Mouse (Mus musculus) cerebellum, adult 11 months (tissue): ENCODE data around the gene Pdlim7.
A peak's percentile ranks its signal among the peaks of the same experiment; 100 is the strongest.

Experiments used
- DNase-seq: peaks from one replicate; pipeline ENCODE4 v3.0.0; 2022

Pdlim7 gene

GRCm38 (mm10) chr13:55513111-55513748 lies at the start of gene Pdlim7:
Pdlim7 (minus strand) TSS chr13:55513676.
- peak; percentile 88 for DNase-seq

DNA sequence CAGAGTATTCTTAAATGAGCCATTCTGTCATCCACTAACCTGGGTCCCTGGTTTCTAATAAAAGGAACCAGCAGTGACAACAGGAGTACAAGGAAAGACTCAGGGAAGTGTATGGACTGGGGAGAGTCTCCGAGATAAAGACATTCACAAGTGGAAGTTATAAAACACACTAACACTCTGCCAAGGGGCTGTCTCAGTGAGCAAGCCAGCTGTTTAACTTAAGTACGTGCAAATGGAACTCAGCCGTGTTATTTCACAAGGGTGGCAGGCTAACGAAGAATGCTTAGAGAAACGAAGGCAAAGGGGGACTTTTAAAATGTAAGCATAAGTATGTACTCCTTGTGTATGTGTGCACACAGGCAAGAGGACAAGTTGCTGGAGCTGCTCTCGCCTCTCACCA lies 44.0 kb upstream of the Pdlim7 start:
- DNase-seq: no peak

- no peak for DNase-seq
Measured at GRCm38 (mm10) chr13:55555921-55556320, 42.4 kb upstream of the Pdlim7 start.

DNA sequence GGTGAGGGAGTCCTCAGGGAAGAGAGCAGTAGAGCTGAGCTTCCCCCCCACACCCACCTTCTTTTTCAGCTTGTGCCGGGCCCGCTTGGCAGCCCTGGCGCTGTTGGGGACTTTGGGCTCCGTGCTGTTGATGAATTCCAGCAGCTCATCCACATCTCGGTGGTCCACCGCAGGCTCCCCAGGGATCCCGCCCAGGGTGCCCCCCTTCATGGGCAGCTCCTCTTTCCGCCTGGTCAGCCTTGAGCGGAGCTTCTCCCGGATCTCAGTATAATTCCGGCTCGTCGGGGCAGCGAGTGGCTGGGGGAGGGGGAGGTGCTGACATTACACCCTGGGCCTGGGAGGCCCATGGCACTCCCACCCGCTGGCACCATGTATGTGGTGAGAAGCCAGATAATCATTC lies 35.6 kb upstream of the Pdlim7 start:
- DNase-seq: no peak

DNA sequence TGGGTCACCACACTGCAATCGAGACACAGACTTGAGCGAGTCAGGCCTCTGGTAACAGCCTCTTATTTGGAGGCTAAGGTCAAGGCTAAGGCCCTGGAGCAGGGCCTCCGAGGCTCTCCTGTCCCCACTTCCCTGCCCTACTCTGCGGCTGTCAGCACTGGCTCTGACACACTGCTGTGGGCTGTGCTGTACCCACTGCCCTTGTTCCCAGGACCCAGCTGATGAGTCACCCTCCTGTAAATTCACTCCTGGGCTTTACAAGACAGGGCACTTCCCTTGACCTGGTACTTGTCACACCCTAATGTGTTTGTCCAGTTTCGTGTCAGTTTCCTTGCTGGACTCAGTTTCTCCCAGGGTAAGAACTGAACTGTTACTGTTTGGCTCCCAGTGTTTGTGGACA lies 35.0 kb upstream of the Pdlim7 start:
- no peak for DNase-seq

DNA sequence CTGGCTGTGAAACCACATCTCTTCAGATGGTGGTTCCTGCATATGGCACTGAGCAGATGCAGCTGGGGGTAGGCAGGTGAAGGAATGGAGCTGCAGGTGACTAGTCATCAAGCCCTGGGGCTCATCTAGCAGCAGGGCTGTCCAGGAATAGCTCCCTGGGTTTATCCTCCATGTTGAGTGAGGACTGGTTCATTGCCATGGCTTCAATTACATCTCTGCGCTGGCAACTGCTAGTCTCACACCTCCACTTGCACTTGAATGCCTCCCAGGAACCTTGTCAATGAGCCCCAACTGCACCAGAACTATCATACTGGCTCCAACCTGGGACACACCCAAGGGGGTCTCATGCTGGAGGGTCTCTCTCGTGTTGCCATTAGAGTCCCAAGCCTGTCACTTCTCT lies 34.4 kb upstream of the Pdlim7 start:
- no peak for DNase-seq

DNA sequence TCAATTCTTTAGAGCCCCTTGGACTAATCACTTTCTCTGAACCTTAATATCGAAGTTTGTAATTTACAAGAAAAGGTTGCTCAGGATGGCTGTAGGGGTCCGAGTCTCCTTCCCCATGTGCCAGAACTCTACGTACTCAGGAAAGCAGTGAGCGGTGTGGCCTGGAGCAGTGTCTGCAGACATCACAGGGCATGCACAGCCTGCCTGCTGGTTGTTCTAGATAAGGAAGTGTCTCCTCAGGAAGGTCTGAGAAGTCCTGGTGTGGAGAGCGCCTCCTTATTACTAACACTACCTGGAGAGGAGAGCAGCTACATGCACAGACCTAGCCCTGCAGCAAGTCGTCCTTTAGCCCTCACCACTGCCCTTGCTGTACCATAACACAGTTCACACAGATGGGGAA lies 31.3 kb upstream of the Pdlim7 start:
- no peak for DNase-seq

DNA sequence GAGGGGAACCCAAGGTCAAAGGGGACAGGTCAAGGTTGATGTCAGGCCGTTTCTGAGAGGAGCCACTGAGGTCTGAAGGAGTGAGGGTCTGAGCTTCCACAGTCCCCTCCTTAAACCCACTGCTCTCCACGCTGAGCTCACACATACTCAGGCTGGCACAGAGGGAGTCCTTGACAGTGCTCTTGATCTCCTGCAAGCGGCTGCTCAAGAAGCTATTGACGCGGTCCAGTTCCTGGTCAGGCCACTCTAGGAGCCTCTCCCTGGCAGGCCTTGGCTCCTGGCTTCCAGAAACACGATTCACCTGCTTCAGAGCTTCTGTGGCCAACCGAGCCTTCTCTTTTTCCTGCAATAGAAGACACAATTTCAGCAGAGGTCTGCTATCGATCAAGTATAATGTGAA lies 30.0 kb upstream of the Pdlim7 start:
- DNase-seq: no peak

DNA sequence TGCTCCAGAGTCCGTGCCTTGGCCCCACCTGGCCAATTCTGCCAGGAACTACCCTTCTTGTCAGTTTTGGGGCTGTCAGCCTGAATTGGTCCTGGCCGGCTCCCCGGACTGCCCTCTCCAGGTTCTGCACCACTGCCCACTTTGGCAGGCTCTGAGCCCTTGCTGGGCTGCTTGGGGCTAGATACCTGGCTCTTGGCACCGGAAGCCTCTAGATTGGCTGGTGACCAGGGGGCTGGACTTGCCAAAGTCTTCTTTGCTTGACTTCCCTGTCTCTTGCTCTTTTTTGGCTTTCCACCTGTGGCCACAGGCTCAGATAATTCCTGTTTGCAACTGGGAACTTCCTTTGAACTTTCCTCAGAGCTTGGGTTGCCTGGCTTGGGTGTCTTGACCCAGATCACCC lies 29.4 kb upstream of the Pdlim7 start:
- DNase-seq: no peak

- DNase-seq: no peak
Measured at GRCm38 (mm10) chr13:55540933-55541332, 27.5 kb upstream of the Pdlim7 start.

DNA sequence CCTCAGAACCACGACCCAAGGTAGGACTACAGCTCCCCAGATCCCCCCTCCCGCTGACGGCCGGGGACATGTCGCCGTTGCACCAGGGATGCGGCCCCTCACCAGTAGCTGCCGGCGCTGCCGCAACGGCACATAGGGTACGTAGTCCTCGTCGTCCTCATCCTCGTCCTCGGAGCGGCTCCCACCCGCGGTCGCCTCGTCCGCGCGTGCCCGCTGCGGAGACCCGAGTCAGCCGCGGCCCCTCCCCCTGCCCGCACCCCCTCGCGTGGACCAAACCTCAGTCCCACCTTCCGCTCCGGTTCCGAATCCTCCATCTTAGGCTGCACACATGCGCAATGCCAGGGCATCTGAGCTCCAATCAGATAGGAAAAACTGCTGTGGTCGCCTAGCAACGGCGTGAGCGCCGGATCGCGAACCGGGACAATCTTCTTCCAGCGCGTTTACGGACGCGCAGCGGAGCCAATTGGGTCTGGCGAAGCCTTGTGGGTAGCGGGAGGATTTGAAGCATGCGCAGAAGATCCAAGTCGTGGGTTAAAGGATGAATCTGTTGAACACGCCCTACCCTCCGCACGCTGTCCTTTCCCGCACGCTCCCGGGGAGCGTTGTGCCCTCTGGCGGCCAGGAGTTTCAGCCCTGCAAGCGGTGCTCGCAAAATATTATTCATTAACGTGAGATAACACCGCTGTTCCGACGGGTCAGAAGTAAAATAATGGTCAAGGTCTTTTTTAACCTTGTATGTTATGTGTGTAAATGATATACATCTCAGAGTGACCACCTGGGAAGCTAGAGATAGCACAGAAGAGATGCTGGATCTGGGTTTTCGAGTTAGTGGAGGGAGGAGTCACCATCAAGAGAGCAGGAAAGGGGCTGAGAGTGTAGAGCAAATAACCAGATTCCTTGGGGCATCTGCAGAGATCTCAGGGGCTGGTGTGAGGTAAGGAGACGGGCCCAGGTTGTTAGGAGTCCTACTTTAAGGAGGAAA lies 23.0 kb upstream of the Pdlim7 start, which contains the start of gene Ddx41:
Gene Ddx41, minus strand, starts transcription at position 465 of the 982 bp plus-strand sequence.
- DNase-seq: peak; percentile 100

- peak; percentile 43 for DNase-seq
Measured at GRCm38 (mm10) chr13:55535796-55536193, 22.3 kb upstream of the Pdlim7 start.

DNA sequence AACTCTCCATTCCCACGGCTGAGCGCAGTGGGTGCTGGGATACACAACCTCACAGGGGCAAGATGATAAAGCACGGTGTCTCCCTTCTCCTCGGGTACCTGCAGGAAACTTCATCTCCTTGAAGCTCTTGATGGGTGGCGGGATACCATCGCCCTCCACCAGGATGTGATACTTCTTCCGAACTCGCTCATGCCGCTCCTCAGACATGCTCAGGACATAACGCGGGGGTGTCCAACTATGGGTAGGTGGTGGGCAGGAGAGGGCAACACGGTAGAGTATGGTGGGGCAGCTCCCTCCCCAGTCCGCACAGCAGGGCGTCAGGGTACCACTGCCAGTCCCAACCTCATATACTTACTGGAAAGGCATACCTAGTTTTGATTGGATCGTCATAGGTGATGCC lies 21.7 kb upstream of the Pdlim7 start:
- no peak for DNase-seq

- DNase-seq: no peak
Measured at GRCm38 (mm10) chr13:55529198-55529915, 15.9 kb upstream of the Pdlim7 start, which contains the start of gene Dok3. Dok3 (minus strand) TSS chr13:55529296.

DNA sequence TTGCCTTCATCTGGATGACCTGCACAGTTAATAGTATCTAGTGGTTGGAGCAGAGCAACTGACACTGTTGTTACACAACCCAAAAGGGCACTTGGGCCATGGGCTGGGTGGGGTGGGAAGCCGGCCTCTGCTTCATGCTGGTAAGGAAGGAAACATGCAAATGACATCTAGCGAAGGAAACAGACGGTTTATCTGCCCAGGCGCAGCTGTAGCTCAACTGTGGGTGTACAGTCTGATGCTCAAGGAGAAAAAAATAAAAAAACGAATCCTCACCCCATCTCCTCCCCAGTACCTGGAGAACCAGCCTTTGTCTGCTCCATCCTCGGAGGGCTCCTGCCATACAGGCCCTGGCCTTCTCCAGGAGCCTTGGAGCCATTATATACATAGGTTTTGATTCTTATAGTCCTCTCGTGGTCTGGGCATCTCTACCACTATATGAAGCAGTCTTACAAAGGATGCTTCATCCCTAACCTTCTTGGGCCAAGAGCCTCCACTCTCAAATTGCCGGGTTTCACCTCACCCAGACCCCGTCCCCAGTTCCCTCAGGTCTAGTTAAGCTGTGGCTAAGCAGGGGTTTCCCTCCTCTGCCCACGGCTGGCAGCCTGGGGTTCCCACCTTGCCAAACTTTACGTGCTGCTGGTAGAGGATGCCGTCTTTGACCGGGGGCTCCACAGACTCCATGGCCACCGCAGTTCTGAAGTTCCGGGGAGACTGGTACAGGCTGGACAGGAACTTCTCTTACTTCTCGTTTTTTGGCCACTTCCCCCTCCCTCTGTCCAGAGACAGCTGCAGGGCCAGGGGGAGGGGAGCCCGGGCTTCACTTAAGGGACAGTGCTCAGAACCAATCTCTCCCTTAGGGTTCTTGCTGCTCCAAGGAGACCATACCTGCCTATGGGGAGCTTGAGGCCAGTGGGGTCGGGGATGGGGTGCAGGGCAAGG lies 14.6 kb upstream of the Pdlim7 start:
- no peak for DNase-seq

GRCm38 (mm10) chr13:55527212-55527611 lies 13.7 kb upstream of the Pdlim7 start:
- DNase-seq: no peak

- no peak for DNase-seq
Measured at GRCm38 (mm10) chr13:55525733-55526553, 12.5 kb upstream of the Pdlim7 start.

GRCm38 (mm10) chr13:55523951-55524600 lies 10.6 kb upstream of the Pdlim7 start:
- DNase-seq: no peak

GRCm38 (mm10) chr13:55523278-55523677 lies 9.8 kb upstream of the Pdlim7 start:
- no peak for DNase-seq

DNA sequence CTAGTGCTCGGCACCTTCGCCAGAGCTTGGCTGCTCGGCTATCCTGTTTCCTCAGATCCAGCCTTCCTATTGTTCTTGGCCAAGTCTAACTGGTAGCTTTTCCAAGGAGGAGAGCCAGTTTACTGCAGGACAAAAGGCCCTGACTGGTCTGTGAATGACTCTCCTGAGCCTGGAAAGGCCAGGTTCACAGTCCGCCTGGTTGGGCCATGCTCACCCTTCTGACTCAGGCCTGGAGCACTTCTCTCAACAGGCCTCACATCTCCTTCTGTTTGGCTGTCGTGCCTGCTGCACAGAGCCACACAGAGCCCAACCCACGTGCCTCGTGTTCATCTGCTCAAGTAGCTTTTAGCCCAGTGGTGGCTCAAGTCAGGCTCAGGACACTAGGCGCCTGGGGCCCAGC lies 9.3 kb upstream of the Pdlim7 start:
- no peak for DNase-seq

- no peak for DNase-seq
Measured at GRCm38 (mm10) chr13:55519606-55520005, 6.1 kb upstream of the Pdlim7 start.
